Mouse (Mus musculus): ENCODE results near the gene Pwwp2b.

The Pwwp2b gene

DNA sequence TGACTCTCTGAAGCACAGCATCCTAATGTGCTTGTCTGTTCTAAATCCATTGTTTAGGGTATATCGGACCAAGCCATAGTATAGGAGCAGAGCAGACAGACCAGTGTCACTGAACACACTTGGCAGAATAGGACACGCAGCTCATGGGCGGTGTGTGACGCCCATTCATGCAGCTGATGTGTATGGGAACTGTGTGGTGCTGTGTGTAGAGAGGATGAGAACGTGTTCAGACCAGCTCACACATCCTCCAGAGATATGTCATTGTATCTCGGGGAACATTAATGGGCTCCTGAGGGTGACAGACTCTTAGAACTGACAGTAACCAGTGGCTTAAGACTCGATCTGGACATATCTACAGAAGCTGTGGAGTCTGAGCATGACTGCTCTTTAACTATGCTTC lies 21.9 kb upstream of the Pwwp2b start:
- no peak for DNase-seq

DNA sequence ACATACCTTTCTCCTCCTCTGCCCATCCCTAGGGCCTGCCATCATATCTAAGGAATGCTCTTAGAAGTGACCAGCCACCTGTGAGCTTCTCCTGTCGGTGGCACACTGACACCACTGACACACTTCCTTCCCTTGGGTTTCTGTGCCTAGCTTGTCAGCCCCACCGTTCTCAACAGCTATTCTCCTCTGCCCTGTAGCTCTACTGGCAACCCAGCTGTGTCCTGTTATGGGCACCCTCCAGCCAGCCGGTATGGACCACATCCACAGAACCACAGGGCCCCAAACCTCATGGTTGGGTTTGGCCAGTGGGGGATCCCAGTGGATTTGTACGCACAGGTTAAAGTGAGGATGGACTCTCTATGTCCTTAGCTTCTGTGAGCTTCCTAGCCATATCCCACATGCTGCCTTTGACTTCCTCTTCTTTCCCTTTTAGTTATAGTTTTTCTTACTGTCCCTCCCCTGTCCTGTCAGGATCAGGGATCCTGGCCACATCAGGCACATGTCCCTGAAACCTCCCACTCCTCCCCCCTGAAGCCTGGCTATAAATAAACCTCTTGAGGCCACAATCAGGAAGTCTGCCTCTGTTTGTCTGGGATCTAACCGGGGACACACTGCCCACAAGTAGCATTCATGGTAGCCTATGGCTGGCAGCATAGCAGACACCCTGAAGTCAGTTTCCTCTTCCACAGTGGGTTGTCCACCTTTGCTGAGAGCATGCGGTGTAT lies 19.7 kb upstream of the Pwwp2b start:
- no peak for DNase-seq

DNA sequence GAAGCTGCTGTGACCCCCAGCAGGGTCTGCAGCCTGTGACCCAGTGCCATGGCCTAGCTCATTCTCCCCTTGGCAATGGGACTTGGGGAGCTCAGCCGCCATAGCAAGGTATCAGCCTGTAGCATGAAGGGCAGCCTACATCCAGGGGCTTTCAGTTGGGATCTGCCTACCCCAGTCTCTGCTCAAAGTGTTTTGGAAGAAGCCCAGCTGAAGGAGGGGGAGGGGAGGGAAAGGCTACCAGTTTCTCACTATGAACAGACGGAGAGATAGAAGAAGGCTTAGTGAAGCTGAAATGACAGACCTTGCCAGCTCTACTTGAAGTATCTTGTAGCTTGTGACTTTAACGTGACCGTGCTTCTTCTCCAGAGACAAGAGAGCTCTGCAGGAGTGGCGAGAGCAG lies 18.4 kb upstream of the Pwwp2b start:
- DNase-seq = no peak

GRCm38 (mm10) chr7:139230241-139230640 lies 18.0 kb upstream of the Pwwp2b start:
- no peak for DNase-seq

DNA sequence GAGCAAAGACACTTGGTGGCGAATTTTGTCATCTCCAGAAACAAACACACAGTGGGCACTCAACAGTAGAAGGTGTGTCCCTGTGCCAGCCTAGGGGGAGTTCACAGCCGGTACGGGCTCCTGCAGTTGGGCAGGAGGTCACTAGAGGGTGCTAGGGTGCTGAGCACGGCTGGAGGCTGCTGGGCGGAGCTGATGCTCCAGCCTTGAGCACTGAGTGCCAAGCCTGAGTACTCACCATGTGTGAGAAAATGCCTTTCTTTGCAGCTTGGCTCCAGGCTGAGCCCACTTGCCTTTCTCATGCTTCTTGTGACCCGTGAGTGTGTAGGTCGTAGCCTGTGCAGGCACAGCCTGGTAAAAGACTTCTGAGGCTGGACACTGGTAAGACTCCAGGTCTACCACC lies 14.6 kb upstream of the Pwwp2b start:
- peak; percentile 84 for DNase-seq

DNA sequence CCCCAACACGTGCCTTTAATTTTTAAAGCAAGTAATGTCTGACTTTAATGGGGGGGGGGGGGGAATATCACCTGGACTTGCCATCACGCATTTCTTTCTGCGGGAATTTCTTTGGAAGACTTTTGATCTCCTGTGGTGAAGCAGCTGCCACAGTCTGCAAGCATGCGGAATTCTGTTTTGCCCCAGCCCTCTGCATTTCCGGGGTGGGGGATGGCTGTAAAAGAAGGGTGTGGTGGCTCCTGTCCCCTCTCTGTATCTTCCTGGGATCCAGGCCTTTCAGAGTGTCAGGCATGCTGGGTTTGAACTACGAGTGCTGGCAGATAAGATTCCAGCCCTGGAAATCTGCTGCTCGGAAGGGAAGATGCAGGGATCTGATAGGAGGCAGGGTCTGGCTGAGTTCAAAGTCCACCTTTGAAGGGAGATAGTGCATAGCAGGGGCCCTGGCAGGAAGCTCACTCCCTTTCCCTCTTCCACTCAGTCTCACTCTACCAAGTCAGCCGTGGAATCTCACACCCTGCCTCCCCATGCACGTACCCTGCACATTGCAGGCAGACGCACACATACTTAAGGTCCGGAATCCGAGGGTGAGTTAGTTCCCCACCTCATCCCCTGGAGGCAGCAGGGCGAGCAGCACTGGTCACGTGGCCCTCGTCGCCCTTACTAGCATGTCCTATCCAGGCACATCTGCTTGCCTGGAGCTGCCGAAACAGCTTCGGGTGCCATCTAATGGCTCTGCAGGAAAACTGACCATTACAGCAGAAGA lies 13.7 kb upstream of the Pwwp2b start:
- DNase-seq = peak; percentile 42

- no peak for DNase-seq
Measured at GRCm38 (mm10) chr7:139235651-139236358, 12.5 kb upstream of the Pwwp2b start.

DNA sequence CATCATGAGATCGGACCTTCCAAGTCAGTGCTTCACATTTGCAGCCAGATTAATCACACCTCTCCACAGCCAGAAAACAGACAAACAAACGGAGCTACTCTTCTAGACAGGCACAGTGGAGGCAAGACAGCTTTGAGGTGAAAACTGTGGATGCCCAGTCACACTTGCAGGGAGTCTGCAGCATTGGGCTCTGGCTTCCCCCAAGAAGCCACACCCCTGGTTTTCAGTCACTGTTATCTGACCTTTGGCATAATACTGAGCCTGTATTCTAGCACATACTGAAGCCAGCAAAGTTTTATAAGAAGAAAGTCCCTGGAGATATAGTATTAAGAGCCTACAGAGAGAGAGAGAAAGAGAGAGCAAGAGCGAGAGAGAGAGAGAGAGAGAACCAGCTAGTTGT lies 8.8 kb upstream of the Pwwp2b start:
- no peak for DNase-seq

DNA sequence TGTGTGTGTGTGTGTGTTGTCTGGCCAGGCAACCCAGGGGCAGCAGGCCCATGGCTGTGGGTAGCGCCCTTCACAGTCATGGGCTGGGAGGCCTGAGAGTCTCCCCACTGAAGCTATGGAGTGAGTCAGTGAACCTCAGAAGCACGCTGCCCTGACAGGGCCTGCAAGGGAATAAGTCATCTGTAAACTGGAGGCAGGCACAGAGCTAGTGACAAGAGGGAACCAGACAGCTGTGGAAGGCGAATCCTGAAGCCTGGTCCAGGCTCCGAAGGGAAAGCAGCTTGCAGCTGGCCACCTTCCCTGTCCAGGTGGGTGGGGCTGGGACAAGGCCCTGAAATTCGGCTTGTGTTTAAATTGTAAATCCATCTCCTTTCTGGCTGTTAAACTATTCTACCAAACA lies 2.2 kb upstream of the Pwwp2b start:
- no peak for DNase-seq

- peak; percentile 76 for DNase-seq
Measured at GRCm38 (mm10) chr7:139246931-139247880, 1.1 kb upstream of the Pwwp2b start.

- peak; percentile 38 for DNase-seq
Measured at GRCm38 (mm10) chr7:139248615-139249405, 528 bp downstream of the Pwwp2b start.

DNA sequence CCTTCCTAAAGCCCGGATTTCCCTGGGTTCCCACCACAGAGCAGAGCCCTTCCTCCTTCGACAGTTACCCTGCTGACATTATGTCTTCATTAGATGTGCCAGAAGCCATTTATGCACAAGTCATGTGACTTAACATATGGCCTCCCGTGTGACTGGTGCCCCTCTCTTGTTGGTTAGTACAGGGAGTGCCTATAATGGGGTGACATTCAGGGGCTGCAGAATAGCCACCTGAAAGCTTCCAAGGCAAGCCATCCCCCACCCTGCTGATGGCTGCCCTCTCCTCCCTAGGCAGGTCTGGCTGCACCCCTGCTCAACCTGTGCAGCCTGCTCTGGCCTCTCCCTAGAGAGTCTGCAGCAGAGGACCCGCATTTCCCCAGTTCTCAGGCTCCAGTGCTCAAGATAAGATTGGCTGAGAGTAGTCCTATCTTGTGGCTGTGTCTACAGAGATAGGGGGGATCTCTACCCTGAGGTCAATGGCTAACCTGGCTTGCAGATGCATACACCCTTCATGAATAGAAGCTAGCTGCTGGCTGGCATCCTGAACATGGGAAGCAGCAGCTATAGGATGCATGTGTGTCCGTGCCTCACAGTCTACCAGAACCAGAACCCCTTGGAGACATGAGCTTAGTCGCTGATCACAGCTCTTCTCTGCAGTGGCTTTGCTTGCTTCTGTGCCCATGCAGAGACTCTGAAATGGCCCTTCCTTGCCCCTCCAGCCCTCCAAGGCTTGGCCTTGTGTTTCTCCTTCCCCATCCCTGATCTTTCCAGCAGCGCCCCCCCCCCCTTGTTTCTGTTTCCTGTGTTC lies 1.3 kb downstream of the Pwwp2b start:
- DNase-seq = no peak

GRCm38 (mm10) chr7:139251881-139252301 lies 3.6 kb downstream of the Pwwp2b start:
- no peak for DNase-seq

DNA sequence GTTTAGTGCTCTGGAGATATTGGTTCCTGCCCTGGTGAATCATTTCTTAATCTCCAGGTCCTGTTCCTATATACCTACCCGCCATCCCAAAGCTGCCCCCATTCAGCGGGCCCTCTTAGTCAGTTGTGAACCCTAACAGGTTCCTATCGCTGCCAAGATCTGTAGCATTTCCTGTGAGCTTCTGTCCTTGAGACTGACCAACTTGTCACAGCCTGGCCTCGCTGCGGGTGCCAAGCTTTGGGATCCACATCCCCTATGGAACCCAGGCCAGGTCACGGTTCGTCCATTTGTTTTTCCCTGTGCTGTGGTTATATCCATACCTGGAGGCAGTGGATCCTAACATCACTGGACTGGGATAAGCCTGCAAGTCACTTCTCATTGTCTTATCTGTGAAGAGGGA lies 4.3 kb downstream of the Pwwp2b start:
- DNase-seq = no peak

- no peak for DNase-seq
Measured at GRCm38 (mm10) chr7:139252986-139253385, 4.7 kb downstream of the Pwwp2b start.

- no peak for DNase-seq
Measured at GRCm38 (mm10) chr7:139253462-139253861, 5.2 kb downstream of the Pwwp2b start.

DNA sequence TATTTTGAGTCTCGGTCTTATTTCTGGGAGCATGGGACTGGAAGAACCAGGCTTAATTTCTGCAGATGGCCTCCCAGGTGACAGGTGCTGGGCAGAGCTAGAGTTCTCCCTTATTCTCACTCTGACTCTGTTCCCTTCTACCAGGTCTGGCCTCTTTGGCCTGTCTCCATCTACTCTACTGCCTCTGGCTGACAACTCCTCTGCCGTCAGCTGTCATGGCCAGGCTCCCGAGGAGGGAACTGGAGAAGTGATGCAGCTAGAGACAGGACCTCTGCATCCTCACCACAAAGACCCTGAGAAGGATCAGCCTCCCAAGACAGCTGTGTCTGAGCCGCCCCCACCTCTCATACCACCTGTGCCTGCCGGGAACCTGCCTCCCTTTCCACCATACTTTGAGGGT lies 6.3 kb downstream of the Pwwp2b start:
- DNase-seq = no peak

DNA sequence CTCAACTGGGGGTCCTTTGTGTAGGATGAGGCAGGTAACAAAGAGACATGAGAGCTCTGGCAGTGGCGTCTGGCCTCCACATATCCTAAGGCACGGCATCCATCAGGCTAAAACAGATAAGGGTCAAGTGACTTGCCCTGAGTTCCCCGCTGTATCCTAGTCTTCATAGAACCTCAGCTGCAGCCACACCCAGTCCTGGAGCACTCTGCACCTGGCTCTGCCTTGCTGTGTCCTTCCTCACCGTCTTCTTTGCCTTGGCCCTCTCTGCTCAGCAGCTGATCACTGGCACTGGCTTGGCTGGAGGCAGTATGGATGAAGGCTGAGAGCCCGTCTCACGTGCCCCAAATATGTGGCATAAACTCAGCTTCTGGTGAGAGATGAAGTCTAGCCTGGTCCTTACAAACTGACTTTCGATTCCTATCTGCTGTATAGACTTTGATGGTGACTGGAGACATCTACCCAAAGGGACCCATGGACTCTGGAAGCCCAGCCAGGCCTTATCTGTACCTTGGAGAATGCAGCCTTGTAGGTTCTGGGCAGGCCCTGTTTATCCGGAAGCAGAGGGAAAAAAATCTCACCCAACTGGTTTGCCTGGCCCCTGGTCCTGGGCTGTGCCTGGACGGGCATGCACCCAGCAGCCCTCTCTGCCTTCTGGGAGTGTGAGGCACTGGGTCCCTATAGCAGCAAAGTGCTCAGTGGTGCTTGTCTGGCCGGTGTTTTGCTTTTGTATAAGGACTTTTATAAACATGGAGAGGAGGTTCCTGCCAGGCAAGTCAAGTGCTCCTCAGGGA lies 9.7 kb downstream of the Pwwp2b start:
- no peak for DNase-seq

DNA sequence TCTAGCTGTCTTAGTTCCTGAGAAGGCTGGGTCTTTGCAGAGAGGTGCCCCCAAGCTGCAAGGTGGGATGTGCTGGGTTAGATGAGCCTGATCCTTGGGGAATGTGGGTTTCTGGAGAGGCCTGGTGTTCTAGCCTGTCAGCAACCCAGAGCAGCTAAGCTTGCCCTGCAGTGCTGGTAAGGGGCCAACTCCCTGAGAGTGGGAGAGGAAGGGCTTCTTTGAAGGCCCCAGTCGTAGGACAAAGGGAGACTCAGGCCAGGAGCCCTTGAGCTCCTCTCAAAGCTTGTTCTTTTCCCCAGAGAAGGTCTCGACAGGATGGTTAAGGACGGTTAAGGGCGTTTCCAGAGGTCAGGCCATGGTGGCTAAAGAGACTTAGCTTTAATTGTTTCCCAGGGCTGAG lies 16.1 kb downstream of the Pwwp2b start:
- no peak for DNase-seq

DNA sequence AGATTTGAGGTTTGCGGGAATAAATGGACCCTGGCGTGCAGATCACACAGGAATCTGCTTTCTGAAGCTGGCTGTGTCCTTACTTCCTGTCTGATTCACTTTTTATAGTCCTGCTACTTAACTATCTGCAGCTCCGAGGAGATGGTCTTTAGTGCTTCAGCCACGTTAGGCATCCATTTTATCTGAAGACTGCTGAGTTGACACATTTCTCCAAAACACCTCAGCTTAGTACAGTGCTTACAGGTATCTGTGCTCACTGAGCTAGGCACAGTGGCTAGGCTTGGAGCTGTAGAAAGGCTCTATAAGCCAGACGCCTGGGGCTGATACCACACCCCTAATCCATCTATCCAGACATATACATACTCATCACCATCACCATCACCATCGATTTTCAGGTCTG lies 17.4 kb downstream of the Pwwp2b start:
- no peak for DNase-seq

Data from right cerebral cortex, adult 18-20 months (tissue).